Mouse (Mus musculus) activated CD4-positive, CD25-positive, alpha-beta regulatory T cell, adult 4 months (primary cell): Measurements from ENCODE around the gene Trappc12. TPM values are rescaled to one million over a fixed set of nuclear protein-coding genes. Genes with fewer than 3 reads are reported as not detected.
"Not testable (repeated sequence)": the region's sequence is repeated elsewhere in the genome, so short reads cannot be mapped to it uniquely, and the experiment has no call there.

Source experiments
- ATAC-seq: one replicate; pipeline ENCODE4 v1.8.0; 2017
- polyA plus RNA-seq, 2 experiments: library from polyadenylated mRNA; unstranded; fragments of 100-300 nt; shearing (Covaris generic); gene quantifications; one replicate each; pipeline ENCODE4 v1.2.1; 2017

Trappc12 gene
- polyA plus RNA-seq: 10 to 100 TPM; 31.6 to 46.1 TPM

GRCm38 (mm10) chr12:28750021-28750633, at the start of gene Trappc12:
Trappc12 (minus strand) TSS chr12:28750472.
- peak; percentile 68 for ATAC-seq

DNA sequence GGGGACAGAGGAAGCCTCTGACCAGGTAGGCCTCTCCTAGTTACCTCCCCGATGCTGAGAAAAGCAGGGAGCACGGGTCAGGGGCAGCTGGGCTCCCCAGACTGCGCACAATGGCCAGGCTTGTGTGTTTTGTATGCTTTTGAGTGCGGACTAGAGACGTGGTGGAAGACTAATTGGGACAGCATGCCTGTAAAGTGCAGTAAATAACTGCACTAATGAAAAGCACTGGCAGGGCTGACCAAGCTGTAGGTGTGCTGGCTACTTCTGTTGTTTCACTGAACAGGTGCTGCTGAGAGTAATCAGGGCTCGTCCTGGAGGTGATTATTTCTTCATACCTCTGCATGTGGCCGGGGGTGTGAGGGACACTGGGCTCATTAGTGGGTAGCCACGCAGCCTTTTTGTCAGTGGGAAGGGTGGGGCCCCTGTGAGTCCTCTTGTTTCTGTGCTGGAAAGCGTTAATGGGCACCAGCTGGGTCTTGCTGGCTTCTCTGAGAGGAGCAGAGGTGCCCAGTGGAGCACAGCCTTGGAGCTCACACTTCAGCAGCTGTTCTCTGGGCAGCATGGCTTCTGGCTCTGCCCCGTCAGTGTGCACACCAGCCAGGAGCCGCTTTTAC, 49.6 kb upstream of the Trappc12 start:
- ATAC-seq: no peak

DNA sequence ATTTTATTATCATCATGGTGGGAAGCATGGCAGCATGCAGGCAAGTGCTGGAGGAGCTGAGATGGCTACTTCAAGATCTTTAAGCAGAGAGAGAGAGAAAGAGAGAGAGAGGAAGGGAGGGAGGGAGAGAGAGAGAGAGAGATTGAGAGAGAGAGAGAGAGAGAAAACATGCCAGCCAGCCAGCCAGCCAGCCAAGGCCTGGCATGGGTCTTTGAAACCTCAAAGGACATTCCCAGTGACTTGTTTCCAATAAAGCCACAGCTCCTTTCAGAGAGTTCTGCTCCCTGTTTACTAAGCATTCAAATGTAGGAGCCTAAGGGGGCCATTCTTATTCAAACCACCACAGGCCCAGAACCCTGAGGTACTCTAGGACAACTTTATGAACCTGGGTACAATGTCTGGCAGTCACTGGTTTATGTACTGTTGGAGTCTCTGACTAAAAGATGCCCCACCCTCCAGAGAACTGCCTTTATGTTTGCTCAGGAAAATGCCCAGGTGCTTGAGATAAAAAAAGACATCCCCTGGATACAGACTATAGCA, 46.7 kb upstream of the Trappc12 start:
- ATAC-seq: no peak

DNA sequence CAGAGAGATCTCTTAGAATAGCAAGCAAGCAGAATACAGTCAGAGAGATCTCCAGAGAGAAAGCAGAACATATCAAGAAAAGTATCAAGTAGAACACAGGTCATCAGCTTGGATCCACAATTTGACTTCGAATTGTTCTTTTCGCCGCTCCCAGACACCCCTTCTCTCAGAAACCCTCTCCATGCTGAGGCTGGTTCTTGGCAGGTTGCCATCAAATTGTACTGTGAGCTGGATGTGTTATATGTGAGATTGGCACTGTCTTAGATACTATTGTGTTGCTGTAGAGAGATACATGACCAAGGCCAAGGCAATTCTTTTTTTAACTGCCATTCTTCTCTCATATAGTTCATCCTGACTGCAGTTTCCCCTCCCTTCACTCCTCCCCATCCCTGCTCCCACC, 44.8 kb upstream of the Trappc12 start:
- ATAC-seq: no peak

- ATAC-seq: no peak
These were observed 43.4 kb upstream of the Trappc12 start for GRCm38 (mm10) chr12:28793715-28794114.

DNA sequence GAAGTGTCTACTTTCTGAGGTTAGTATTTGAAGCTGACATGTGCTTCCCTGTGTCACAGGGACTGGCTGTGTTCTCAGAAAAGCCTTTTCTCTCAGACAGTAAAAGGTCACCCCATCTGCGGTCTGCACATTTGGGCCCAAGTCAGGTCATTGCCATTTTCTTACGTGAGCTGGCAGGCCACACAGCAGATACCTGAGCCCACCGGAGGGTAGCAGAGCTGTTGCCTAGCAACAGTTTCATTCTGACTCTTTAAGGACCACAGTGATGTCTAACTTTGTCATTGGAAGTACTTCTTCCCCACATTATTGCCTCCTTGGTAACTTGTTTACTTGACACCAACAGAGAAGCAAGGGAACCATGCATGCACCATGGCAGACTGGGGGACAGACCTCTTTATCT, 42.3 kb upstream of the Trappc12 start:
- ATAC-seq: no peak

DNA sequence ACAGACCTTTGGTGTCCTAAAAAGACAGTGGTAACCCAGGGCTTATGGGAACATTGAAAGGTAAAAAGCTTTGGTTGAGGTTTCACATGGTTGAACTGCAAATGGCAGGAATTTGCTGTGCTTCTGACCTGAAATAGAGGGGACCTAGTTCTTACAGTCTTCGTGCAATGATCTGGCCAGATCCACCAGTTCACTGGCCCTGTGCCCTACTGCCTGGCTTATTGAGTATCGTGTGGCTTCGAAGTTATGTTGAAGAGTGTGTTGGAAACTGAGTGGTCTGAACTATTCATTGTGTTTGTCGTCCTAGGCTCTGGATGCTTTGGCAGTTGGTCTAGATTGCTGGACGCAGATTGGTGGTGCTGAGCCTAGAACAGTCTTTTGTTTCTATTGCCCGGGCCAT, 36.0 kb upstream of the Trappc12 start:
- ATAC-seq: no peak

- no peak for ATAC-seq
These were observed 35.0 kb upstream of the Trappc12 start for GRCm38 (mm10) chr12:28785299-28785698.

- no peak for ATAC-seq
These were observed 34.6 kb upstream of the Trappc12 start for GRCm38 (mm10) chr12:28784864-28785263.

- ATAC-seq: no peak
These were observed 34.1 kb upstream of the Trappc12 start for GRCm38 (mm10) chr12:28784355-28784754.

- no peak for ATAC-seq
These were observed 32.4 kb upstream of the Trappc12 start for GRCm38 (mm10) chr12:28782637-28783036.

DNA sequence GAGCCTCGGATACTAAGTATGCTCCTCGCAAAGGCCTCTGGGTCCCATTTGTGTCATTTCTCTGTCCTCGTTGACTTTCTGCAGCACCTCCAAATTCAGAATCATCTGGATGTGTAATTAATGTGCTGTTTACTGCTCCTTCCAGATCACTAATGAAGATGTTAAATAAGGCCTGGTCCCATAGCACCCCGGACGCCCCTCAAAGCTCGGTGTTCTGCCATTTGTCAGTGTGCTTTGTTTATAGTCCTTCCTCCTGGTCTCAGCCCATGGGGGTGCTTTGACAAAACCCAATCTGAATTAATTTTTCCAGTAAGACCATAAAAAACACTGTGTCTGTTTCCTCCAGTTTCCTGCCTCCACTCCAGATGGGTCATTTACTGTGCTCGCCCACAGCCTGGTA, 29.9 kb upstream of the Trappc12 start:
- ATAC-seq: no peak

- no peak for ATAC-seq
These were observed 25.4 kb upstream of the Trappc12 start for GRCm38 (mm10) chr12:28775627-28776026.

GRCm38 (mm10) chr12:28775120-28775519, 24.8 kb upstream of the Trappc12 start:
- ATAC-seq: no peak

DNA sequence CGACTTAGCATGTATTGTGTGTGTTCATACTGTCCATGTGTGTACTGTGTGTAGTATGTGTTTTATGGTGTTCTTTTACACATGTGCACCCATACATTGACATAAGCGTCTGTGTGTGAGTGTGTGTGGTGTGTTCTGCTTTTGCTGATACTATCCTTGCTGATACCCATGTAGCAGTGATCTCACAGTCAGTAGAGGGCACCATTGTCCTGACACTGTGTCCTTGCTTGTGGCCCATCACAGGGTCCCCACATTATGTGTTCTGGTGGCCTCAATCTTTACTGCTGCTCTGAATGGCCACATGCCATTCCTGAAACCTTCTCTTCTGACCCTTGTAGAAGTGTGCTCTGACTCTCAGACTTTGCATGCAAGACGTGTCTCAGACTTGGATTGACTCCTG, 23.5 kb upstream of the Trappc12 start:
- ATAC-seq: no peak

- ATAC-seq: no peak
These were observed 19.7 kb upstream of the Trappc12 start for GRCm38 (mm10) chr12:28769953-28770352.

DNA sequence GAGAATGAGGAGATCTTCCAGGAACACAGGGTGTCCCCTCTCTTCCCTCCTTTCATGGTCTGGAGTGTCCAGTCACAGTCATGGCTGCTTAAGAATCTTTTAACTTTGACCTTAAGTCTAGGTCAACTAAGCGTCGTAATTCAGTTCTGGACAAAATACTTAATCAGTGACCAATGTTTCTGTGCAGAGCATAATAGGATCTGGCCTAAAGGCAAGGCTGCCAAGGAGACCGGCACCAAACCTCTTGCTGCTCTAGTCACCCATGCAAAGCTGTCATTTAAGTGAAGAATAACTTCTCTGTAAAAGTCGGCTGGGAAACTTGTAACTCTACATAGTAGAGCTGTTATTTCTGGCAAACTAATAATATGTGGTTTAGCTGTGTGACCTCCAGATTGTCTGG, 5.7 kb upstream of the Trappc12 start:
- ATAC-seq: no peak

GRCm38 (mm10) chr12:28751508-28752263, 1.4 kb upstream of the Trappc12 start, which contains the start of gene Eipr1:
Eipr1 (plus strand) TSS chr12:28751803.
- peak; percentile 85 for ATAC-seq

- ATAC-seq: no peak
These were observed 604 bp upstream of the Trappc12 start for GRCm38 (mm10) chr12:28750876-28751275.

- ATAC-seq: no peak
These were observed 6.9 kb downstream of the Trappc12 start for GRCm38 (mm10) chr12:28743328-28743727.

DNA sequence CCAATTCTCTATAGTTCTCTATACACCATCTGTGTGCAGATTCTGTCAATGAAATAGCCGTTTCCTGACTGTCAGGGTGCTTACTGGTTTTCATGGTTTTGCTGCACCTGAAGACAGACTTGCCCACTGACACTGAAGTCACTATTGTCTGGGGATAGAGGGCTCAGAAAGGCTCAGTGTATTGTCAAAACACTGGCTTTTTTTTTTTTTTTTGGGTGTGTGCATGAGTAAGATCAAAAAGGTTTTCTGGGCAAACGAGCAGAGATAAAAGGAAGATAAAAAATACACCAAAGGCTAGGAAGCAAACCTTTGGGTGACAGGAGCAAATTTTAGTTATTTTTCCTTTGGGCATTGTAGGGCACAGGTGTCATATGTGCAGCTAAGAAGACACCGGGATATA, 15.0 kb downstream of the Trappc12 start:
- ATAC-seq: no peak

DNA sequence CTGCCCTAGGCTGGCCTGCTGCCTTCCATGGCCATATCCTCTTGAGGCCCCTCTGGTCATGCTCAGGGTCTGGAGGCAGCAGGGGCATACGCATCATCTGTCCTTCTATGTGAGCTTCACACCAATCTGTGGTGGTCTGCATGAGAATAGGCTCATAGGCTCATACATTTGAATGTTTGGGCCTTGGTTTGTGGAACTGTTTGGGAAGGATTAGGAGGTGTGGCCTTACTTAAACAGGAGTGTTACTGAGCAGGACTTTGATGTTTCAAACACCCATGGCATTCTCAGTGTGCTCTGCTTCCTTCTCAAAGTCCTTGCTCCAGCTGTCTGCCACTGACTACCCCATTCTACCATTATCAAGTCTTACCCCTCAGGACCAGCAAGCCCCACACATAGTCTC, 16.0 kb downstream of the Trappc12 start:
- no peak for ATAC-seq

GRCm38 (mm10) chr12:28733520-28734245, 16.6 kb downstream of the Trappc12 start:
- not testable (repeated sequence) for ATAC-seq
